Mouse (Mus musculus) hindbrain, postnatal 0 days (tissue): Measurements from ENCODE around the gene Csnk2b. TPM values are rescaled to one million over a fixed set of nuclear protein-coding genes. Genes with fewer than 3 reads are reported as not detected.

Experiments
- ATAC-seq: fragments of 200-750 bp; cut with Nextera tagmentation; 2 replicates; pipeline ENCODE4 v1.8.0; 2017; ENCODE audit warnings: mild to moderate bottlenecking, moderate TSS enrichment, moderate library complexity
- DNase-seq: peaks from one replicate; pipeline ENCODE4 v3.0.0-alpha.2; 2015; ENCODE audit warnings: low spot score
- H3K27ac ChIP-seq: fragments of 300-500 bp; sonication (generic); 2 replicates; pipeline ENCODE4 v1.5.1; 2014; ENCODE audit warnings: mild to moderate bottlenecking
- H3K27me3 ChIP-seq: fragments of 300-500 bp; sonication (generic); 2 replicates; pipeline ENCODE4 v1.6.1; 2014; ENCODE audit warnings: low read length, mixed read lengths; ENCODE audit not compliant: insufficient read depth
- H3K36me3 ChIP-seq: fragments of 300-500 bp; sonication (generic); 2 replicates; pipeline ENCODE4 v1.6.1; 2014; ENCODE audit warnings: low read length, mixed read lengths; ENCODE audit not compliant: insufficient read depth
- H3K4me1 ChIP-seq: fragments of 300-500 bp; sonication (generic); 2 replicates; pipeline ENCODE4 v1.6.1; 2014; ENCODE audit warnings: antibody characterized with exemption, low read length, mixed read lengths; ENCODE audit not compliant: insufficient read depth
- H3K4me2 ChIP-seq: fragments of 300-500 bp; sonication (generic); 2 replicates; pipeline ENCODE4 v1.6.1; 2014; ENCODE audit warnings: low read depth, mild to moderate bottlenecking, low read length, moderate library complexity, mixed read lengths
- H3K4me3 ChIP-seq: fragments of 300-500 bp; sonication (generic); 2 replicates; pipeline ENCODE4 v1.5.1; 2014; ENCODE audit warnings: low read length
- H3K9ac ChIP-seq: fragments of 300-500 bp; sonication (generic); replicated peaks from 2 replicates; pipeline ENCODE4 v1.6.1; 2014; ENCODE audit warnings: mild to moderate bottlenecking, low read length, moderate library complexity, mixed read lengths
- H3K9me3 ChIP-seq: fragments of 300-500 bp; sonication (generic); 2 replicates; pipeline ENCODE4 v1.6.1; 2016; ENCODE audit warnings: low read length, mixed read lengths
- CTCF ChIP-seq: IDR thresholded peaks from 2 replicates; pipeline ENCODE4 v1.5.1; 2016; ENCODE audit warnings: antibody characterized with exemption, control low read depth, low read depth
- WGBS: fragments of 180-500 bp; shearing (Covaris S2); extraction: QIAGEN DNeasy Blood & Tissue Kit; methylation state at CpG from one replicate; pipeline ENCODE4 v1.1.7; 2014; 5-methylcytosine and 5-hydroxymethylcytosine counted together
- polyA plus RNA-seq: library from polyadenylated mRNA; unstranded; fragments of >200 nt; fragmentation: Nextera tagmentation; extraction: Ambion mirVana; gene quantifications from 2 replicates; pipeline ENCODE4 v1.2.1, GENCODE M21; 2015
- total RNA-seq: library from RNA; depleted of rRNA; stranded (reverse); fragments of >200 nt; gene quantifications from 2 replicates; pipeline ENCODE4 v1.2.3, GENCODE M21; 2014

Csnk2b gene
- total and polyA plus RNA-seq, 2 experiments from 2014 or later: 257 to 350 TPM

GRCm38 (mm10) chr17:35105740-35106389 is 16.0 kb downstream of the Csnk2b start:
- H3K4me1 ChIP-seq: no peaks in the 10 kb centered on the region
- peak; percentile 78 for TF ChIP-seq CTCF
- no peak overlapping the region for H3K4me3 ChIP-seq
- ATAC-seq: peak; percentile 49
- DNase-seq: peak; percentile 75
- peak overlapping the region; percentile 23; the same call in 1 of the 2 replicates for H3K9ac ChIP-seq
- H3K4me2 ChIP-seq: peak overlapping the region; percentile 40
- H3K36me3 ChIP-seq: peaks cover 32% of the 10 kb centered on the region
- H3K27me3 ChIP-seq: no peaks in the 10 kb centered on the region
- H3K9me3 ChIP-seq: no peaks in the 10 kb centered on the region
- H3K27ac ChIP-seq: peak overlapping the region; percentile 28; the same call in 1 of the 2 replicates
- WGBS: 17% methylated on average over 13 of the region's 13 CpGs

GRCm38 (mm10) chr17:35104754-35105153 is 17.1 kb downstream of the Csnk2b start:
- no peak overlapping the region for H3K4me2 ChIP-seq
- DNase-seq: no peak
- no peaks in the 10 kb centered on the region for H3K27me3 ChIP-seq
- H3K9me3 ChIP-seq: no peaks in the 10 kb centered on the region
- WGBS: 68% methylated on average over 6 of the region's 6 CpGs
- no peak for ATAC-seq
- TF ChIP-seq CTCF: no peak
- H3K36me3 ChIP-seq: peaks cover 43% of the 10 kb centered on the region
- no peaks in the 10 kb centered on the region for H3K4me1 ChIP-seq
- no peak overlapping the region for H3K9ac ChIP-seq
- H3K4me3 ChIP-seq: no peak overlapping the region
- H3K27ac ChIP-seq: no peak overlapping the region

GRCm38 (mm10) chr17:35104079-35104478 is 17.8 kb downstream of the Csnk2b start:
- no peak overlapping the region for H3K27ac ChIP-seq
- no peak overlapping the region for H3K4me2 ChIP-seq
- no peak for DNase-seq
- H3K9me3 ChIP-seq: no peaks in the 10 kb centered on the region
- ATAC-seq: no peak
- H3K36me3 ChIP-seq: peaks cover 50% of the 10 kb centered on the region
- no peaks in the 10 kb centered on the region for H3K4me1 ChIP-seq
- WGBS: 94% methylated on average over 7 of the region's 7 CpGs
- TF ChIP-seq CTCF: no peak
- H3K4me3 ChIP-seq: no peak overlapping the region
- no peaks in the 10 kb centered on the region for H3K27me3 ChIP-seq
- no peak overlapping the region for H3K9ac ChIP-seq

GRCm38 (mm10) chr17:35103221-35103690 is 18.6 kb downstream of the Csnk2b start:
- DNase-seq (no peak), ATAC-seq (no peak)
- 67% methylated on average over 6 of the region's 6 CpGs for WGBS
- Histone ChIP-seq H3K4me1 (no peaks in the 10 kb centered on the region), H3K9ac (no peak overlapping the region), H3K36me3 (peaks cover 57% of the 10 kb centered on the region), H3K27me3 (no peaks in the 10 kb centered on the region), H3K9me3 (no peaks in the 10 kb centered on the region), H3K27ac (no peak overlapping the region), H3K4me2 (no peak overlapping the region), H3K4me3 (no peak overlapping the region)
- no peak for TF ChIP-seq CTCF

GRCm38 (mm10) chr17:35102299-35102698 is 19.6 kb downstream of the Csnk2b start:
- Histone ChIP-seq H3K36me3 (peaks cover 63% of the 10 kb centered on the region), H3K27ac (no peak overlapping the region), H3K27me3 (no peaks in the 10 kb centered on the region), H3K4me3 (no peak overlapping the region), H3K9ac (no peak overlapping the region), H3K4me2 (no peak overlapping the region), H3K4me1 (no peaks in the 10 kb centered on the region), H3K9me3 (no peaks in the 10 kb centered on the region)
- ATAC-seq: no peak
- no peak for TF ChIP-seq CTCF
- no peak for DNase-seq
- WGBS: 67% methylated on average over 7 of the region's 8 CpGs

- no peaks in the 10 kb centered on the region for H3K4me1 ChIP-seq
- H3K9me3 ChIP-seq: no peaks in the 10 kb centered on the region
- ATAC-seq (no peak), DNase-seq (no peak)
- no peak overlapping the region for H3K4me2 ChIP-seq
- no peak overlapping the region for H3K9ac ChIP-seq
- no peaks in the 10 kb centered on the region for H3K27me3 ChIP-seq
- no peak overlapping the region for H3K4me3 ChIP-seq
- H3K27ac ChIP-seq: no peak overlapping the region
- no peak for TF ChIP-seq CTCF
- 90% methylated on average over 11 of the region's 11 CpGs for WGBS
- peaks cover 67% of the 10 kb centered on the region for H3K36me3 ChIP-seq
Measured at GRCm38 (mm10) chr17:35101161-35101560, 20.7 kb downstream of the Csnk2b start.

- Histone ChIP-seq H3K27me3 (no peaks in the 10 kb centered on the region), H3K4me2 (no peak overlapping the region), H3K9me3 (no peaks in the 10 kb centered on the region), H3K4me3 (no peak overlapping the region), H3K4me1 (no peaks in the 10 kb centered on the region), H3K27ac (no peak overlapping the region), H3K36me3 (peaks cover 70% of the 10 kb centered on the region), H3K9ac (no peak overlapping the region)
- WGBS: 78% methylated on average over 10 of the region's 10 CpGs
- TF ChIP-seq CTCF: no peak
- no peak for DNase-seq
- ATAC-seq: no peak
Measured at GRCm38 (mm10) chr17:35100196-35100765, 21.6 kb downstream of the Csnk2b start.
